Mouse (Mus musculus): ENCODE results near the gene Gpc1.
A peak's percentile ranks its signal among the peaks of the same experiment; 100 is the strongest.

Gene Gpc1

DNA sequence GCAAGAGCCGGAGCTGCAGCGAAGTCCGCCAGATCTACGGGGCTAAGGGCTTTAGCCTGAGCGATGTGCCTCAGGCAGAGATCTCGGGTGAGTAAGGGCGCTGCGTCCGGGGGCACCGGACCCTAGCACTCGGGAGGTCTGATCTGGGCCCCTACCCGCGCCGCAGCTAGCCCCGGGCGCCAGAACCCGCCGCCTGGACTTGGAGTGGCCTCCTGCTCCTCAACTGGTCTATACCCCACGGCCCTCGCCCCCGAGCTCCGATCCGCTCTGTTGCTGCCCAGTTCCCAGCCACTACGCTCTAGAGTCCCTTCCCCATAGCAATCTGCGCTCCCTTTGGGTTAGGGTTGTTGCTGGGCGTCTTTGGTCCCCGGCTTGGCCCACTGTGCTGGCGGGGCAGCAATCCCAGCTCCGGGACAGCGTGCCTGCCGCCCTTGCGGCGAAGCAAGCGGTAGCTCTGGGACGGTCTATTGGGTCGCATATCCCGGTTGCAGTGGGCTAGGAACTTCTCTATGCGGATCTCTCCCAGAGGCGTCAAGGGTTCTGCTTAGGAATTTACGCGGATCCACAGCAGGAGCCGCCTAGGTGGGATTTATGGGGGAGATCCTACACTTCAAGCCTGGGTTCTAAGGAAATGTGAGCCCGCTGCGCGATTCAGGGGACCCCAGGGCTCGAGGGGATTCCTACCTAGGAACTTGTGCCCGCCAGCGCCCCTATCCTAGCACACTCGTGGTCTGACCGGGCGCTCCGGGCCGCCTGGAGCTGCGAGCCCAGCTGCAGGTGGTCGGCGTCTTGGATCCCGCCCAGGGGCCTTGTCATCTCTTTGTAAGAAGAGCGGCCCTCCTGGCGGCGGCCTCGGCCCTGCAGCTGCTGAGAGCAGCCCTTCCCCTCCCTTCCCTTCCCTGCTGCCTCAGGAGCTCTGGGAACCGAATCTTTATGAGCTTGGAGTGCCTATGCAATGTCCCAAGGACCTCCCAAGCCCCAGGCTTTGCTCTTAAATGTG lies 866 bp downstream of the Gpc1 start:
- peak in 1 of 2 experiments; percentile 11 for DNase-seq (ENCODE audit: low read depth in 2 of 2, low spot score in 2 of 2)

DNA sequence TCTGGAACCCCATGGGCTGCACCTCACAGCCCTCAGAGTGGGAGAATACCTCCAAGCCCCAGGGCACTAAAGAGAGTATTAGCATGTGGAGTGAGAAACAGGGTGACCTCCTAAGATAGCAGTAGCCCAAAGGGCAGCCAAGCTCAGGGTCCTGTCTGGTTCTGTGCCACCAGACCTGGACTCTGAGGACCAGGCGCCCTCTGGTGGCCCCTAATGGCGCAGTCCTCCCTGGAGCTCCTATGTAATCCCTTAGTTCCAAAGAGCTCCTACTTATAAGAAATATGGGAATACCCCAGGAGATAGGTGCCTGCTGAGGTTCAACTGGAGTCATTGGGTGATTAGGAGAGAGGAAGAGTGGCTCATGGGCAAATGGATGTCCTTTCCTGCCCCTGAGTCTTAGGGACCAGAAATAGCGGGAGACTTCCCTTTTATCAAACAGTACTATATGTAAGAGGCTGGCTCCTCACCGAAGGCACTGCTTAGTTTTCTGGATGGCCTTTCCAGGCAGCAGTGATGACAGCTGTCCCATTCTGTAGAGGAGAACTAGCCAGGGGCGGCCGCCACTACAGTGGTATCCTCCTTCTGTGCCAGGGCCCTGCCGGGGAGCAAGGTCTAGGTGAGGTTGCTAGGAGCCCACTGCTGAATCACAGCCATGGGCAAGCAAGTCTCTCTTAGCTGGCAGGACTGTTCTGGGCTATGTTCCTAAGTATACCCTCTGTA lies 2.7 kb downstream of the Gpc1 start:
- DNase-seq (ENCODE audit: low read depth in 2 of 2, low spot score in 2 of 2), result peak; percentile 32 to 46

DNA sequence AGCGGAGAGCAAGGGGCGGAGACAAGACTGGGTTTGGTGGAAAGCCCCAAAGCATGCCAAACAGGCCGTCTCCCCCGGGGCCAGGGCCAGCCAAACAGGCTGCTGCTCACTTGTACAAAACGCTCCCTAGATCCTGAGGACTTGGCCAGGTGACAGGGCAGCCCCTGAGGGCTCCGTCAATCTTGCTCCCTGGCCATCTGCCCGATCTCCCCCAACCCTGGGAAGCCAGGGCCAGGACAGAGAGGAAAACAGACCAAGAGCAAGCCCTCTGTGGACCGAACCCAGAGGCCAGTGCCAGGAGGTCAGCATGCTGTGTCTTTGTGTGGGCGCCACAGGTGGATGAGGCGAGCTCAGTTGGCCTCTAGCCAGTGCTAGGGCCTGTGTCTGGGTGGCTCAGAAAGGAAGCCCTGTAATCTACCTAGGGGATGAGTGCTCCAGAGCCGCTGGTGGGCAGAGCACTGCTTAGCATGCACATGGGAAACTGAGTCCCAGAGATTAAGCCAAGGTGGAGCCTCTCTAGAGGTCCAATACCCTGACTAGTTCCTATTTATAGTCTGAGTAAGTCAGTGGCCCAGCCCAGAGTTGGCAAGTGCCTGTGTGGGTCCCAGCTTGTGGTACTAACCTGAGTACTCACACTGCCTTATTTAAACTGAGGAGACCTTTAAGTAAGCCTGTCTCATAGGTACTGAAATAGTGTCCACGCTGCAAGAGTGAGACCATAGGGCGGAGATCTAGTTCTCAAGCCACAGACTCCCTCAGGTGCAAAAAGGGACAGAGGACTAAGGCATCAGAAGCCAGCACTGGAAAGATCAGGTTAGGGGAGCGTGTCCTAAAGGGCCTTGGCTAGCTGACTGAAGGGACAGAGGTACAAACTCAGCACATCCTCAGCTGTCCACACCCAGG lies 6.7 kb downstream of the Gpc1 start:
- DNase-seq (ENCODE audit: low read depth in 2 of 2, low spot score in 2 of 2), result no peak

DNA sequence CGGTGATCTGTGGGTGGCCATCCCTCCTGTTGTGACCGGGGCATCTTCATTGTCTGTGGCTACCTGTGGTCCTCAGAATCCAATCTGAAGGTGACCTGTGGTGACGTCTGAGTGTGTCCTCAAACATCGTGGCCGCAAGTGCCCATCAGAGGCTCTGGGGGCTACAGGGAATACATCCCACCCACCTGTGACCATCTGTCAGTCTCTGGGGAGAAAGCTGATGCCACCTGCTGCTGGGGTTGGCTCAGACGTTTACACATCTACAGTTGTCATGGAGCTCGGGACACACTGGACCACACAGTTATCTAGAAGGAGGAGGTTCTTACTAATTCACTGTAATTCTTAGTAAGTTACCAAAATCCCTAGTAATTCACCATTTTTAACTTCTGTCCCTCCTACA lies 7.8 kb downstream of the Gpc1 start:
- DNase-seq (ENCODE audit: low read depth in 2 of 2, low spot score in 2 of 2), result no peak

DNA sequence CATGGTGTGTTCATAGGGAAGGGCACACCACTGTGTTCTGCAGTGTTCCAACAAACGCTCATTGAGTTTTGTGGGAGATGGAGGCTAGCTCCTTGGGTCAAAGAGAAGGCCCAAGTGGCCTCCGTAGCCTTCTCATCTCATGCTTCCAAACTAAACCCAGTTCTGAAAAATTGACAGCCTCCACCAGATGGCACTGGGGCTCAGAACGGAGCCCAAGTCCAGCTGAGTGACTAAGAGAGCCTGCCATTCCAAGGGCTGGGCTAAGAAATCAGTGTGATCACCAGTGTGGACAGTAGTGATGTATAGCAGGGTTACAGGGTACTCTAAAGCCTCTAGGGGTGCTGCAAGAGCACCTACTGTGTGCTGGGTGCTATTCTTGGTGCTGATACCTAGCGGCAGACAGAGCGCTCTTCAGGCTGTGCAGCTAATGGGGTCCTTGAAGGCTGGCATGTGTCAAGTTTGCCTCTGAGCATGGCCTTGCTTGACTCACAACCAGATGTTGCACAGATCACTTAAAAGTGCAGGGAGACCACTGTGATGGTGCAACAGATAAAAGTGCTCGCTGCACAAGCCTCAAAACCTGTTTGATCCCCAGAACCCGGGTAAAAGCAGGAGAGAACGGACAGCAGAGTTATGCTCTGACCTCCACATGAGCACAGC lies 8.9 kb downstream of the Gpc1 start:
- no peak for DNase-seq (ENCODE audit: low read depth in 2 of 2, low spot score in 2 of 2)

DNA sequence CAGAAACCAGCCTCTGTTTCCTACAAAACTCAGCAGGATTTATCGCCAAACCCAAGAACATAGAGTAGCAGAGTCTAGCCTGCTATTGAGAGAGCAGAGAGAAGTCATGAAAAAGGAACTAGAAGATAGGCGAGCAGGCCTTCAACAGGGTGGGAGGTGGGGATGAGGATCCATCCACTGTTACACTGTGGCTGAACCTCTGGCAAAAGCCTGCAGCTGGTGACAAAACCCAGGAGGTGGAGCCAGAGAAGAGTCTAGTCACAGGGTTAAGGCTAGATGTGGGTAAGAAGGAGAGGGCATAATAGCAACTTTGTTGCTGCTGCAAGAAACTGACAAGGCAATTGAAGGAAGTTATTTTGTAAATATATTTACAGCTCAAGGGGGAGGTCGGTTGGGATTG lies 10.0 kb downstream of the Gpc1 start:
- DNase-seq (ENCODE audit: low read depth in 2 of 2, low spot score in 2 of 2), result no peak

DNA sequence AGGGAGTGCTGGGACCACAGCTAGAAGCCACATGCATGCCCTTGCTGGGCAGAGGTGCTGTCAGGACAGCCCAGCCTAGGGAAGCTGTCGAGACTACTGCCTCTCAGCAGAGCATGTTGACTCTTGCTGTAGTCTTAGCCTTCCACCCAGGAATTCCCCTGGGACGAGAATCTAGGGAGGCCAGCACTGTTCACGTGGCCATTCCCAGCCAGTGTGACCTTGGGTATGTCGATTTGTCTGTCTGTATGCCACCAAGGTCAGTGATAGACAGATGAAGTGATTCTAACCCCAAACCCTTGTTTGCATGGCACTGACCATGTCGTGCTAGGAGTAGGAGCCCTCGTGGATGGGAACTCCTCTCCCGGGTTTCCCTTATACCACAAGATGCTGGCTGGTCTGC lies 14.4 kb downstream of the Gpc1 start:
- DNase-seq (ENCODE audit: low read depth in 2 of 2, low spot score in 2 of 2), result no peak

DNA sequence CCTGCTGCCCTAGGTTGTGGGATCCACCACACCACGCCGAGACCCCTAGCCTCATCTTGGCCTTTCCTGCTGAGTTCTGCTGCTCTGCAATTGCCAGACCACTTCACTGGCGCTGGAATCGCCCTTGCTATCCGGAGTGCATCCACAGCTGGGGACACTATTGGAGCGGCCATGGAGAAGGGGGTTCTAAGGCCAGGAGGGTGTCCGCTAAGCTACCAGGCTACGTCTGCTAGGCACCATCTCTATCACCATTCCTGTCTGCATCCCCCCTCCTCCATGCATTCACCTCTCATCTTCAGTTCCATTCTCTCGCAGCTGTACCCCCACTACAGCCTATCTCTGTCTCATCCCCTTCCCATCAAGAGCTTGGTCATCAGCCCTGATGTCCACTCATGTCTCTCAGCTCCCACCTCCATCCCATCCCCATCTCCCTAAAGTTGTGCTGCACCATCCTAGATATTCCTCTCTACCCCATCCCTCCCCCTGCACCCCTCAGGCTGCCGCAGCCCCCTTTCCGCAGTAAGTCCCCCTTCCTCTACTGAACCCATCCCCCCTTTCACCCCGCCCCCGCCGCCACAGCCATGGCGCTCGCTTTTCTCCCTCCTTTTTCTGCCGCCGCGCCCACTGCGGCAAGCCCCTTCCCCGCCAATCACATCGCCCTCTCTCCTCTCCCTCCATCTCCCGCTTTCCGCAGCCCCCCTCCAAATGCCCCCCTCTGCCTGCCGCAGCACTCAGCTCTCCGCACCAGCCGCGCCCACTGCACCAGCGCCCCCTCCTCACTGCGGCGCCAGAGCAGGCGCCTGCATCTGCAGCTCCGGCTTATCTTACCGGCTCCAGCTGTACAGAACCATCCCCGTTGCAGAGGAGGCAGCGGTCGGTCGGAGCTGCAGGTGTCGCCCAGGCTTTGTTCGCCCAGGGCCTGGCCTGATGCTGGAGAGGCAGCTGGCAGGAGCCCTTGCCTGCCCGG lies 16.7 kb downstream of the Gpc1 start:
- no peak for DNase-seq (ENCODE audit: low read depth in 2 of 2, low spot score in 2 of 2)

DNA sequence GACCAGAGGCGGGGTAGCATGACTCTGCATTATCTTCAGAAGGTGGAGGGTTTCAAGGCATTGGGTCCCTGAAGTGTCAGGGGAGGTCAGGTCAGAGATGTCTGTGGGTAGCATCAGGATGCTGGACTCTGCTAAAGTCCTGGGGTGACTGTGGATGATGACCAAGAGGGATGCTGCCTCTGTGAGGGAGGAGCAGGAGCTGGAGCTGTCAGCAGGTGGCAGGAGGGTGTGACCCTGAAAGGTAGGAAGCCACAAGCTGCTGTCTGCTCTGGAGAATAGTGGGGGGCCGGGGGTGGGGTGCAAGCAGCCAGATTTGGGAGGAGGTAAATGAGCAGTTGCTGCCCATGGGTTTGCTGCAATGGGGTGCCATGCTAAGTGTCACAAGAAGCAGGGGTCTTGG lies 18.0 kb downstream of the Gpc1 start:
- no peak for DNase-seq (ENCODE audit: low read depth in 2 of 2, low spot score in 2 of 2)

DNA sequence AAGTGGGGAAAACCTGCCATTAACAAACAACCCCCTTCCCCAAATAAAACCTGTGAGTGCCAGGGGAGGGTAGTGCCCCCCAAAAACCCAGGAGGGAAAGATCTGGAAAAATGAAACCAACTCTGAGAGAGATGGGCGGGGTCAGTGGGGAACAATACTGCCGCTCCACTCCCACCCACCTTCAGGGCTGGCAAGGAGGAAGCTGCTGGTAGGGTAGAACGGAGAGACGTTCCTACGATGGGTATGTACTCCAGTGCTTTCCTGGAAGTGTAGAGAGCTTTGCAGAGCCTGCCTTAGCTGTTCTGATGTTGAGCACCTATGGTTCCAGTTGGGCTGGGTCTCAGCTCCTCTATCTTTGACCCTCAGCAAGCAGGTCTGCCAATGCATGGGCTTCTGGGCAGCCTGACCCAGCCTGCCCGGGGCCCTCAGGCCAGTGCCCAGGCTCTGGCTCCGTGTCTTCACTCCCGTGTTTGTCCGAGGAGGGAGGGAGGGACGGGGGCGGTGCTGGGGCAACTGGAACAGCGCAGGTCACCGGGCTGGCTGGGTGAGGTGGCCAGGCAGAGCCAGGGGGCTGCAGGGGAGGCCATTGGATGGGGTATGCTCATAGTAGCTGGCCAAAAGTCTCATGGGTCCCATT lies 18.6 kb downstream of the Gpc1 start:
- DNase-seq (ENCODE audit: low read depth in 2 of 2, low spot score in 2 of 2), result no peak

DNA sequence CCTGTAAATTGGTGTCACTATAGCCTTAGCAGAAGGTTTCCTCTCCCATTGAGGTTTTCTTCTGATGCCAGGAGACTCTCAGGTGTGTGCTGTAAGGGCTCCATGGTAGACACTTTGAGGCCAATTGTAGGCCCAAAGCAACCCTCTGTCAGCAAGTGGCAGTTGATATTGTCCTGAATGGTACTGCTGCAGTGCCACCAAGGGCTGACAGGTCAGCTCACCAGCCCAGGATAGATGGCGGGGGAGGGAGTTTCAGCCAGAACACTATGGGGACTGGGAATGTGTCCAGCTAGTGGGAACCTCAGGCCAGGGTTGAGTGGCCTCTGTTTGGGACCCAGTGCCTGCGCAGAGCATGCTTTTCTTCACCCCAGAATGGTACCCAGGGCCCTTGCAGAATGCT lies 21.0 kb downstream of the Gpc1 start:
- DNase-seq (ENCODE audit: low read depth in 2 of 2, low spot score in 2 of 2), result no peak

DNA sequence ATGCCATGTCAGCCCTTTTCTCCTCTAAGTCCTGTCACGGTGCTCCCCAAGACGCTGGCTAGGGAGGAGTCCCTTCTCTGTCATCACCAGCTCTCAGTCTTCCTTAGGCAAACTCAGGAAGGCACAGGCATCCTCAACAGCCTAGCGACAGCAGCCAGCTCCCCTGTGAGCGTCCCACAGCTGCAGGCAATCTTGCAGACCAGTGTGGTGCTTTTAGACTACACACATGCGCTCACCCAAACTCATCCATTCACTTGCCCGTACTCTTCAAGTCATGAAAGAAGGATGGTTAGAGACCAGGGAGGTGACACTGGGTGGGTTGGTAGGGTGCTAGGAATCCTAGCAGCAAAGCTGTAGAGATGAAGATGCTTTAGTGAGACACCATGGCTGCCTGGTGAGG lies 30.1 kb downstream of the Gpc1 start:
- DNase-seq (ENCODE audit: low read depth in 2 of 2, low spot score in 2 of 2), result no peak

DNA sequence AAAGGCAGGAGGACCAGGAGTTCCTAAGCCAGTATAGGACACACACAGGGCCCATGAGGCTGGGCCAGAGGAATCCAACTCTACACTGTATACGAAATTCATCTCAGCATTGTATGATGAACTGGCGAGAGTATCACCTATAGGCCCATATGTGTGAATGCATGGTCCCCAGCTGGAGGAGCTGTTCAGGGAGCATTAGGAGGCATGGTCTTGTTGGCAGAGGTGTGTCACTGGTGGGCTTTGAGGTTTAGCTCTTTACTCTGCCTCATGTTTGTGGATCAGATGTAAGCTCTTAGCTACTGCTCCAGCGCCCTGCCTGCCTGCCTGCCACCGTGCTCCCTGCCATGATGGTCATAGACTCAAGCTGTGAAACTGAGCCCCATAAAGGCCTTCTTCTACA lies 31.8 kb downstream of the Gpc1 start:
- DNase-seq (ENCODE audit: low read depth in 2 of 2, low spot score in 2 of 2), result no peak

DNA sequence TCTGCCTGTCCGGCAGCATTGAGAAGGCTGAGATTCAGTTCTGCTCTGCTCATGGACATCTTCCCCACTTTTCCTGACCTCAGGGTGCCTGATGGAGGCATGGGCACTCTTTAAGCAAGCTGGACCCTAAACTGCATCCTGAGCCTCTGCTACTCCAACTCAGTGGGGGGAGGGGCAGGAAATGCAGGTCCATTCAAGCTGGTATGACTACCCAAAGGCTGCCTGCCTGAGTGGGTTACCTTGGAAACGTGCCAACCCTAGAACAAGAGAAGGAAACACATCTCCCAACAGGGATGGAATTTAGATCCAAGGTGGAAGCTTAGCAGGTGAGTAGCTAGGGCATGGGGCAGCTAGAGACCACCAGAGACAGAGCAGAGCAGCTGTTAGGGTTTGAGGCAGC lies 34.7 kb downstream of the Gpc1 start:
- DNase-seq (ENCODE audit: low read depth in 2 of 2, low spot score in 2 of 2), result no peak

DNA sequence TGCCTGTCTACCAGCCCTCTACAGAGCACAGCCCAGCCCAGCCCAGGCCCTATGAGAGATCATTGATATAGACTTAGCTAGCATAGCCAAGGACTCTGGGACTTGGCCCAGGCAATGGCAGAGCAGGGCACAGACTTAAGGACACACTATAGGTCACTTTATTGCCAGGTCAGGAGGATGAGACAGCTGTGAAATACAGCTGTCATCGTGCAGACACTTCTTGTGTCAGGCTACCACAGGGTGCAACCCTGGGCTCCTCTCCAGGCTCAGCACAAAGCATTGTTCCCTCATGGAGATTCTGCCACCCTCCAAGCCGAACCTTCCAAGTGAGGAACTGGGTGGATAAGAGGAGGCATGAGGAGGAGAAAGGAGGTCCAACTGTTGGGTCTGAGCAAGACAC lies 38.5 kb downstream of the Gpc1 start:
- DNase-seq (ENCODE audit: low read depth in 2 of 2, low spot score in 2 of 2), result no peak

DNA sequence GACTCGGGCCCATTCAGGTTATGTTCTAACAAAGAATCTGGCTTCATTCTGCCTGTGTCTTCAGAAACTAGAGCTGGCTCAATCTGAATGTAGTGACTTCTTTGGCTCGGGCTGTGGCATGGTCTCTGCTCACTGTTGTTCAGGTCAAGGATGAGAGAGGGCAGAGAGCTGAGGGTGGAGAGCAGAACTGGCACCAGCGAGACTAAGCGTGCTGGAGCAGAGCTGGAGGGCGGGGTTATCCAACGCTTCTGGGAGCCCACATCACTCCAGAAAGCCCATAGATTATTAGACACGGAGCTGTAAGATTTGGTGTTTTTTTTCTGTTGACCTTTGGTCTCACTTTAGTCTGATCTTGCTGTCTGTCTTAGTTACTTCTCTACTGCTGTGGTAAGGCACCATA lies 41.2 kb downstream of the Gpc1 start:
- DNase-seq (ENCODE audit: low read depth in 2 of 2, low spot score in 2 of 2), result no peak

DNA sequence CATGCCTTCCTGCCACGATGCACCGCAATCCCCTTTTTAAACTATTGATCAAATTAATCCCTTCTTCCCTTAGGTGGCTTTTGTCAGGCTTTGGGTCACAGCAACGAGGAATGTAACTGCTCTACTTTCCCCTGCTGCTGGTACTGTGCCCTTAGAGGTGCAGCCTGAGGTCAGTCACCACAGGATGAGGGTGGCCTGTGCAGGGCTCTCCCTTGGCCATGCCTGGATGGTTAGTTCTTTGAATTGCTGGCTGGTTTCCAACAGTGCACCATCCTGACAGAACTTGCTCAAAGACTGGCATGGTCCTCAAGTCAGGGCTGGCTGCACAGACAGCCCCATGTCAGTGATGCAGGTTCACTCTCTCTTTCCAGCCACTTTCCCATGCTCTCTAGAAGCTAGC lies 42.6 kb downstream of the Gpc1 start:
- no peak for DNase-seq (ENCODE audit: low read depth in 2 of 2, low spot score in 2 of 2)

DNA sequence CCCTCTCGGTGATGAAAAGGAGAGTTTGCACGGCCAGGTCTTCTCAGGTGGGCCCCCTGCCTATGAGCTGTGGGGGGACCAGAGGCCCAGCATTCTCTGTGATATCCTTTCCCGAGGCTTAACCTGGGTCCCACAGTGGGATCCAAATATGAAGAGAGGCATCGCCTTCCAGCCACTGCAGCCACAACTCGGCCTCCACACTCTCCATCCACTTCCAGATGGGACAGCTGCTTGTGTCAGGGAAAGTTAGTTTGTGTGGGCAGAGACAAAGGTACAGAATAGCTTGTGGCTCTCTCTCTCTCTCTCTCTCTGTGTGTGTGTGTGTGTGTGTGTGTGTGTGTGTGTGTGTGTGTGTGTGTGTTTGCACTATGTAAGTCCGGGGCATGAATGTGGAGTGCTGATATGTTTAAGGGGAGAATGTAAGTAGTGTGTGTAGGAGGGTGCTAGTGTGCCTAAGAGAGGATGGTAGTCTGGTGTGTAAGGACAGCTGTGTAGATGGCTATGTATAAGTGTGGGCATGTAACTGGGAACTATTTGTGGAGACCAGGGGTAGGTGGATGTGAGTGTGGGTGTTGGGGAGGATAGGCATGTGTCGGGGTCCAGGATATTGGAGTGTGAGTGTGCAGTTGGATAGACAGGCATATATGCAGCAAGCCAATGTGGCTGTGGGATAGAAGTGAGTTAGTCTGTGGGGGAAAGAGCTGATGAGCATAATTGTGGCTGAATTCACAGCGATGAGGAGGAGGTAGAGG lies 44.1 kb downstream of the Gpc1 start:
- DNase-seq (ENCODE audit: low read depth in 2 of 2, low spot score in 2 of 2), result no peak
